Mouse (Mus musculus) heart, embryonic 10.5 days (tissue): Measurements from ENCODE around the gene Stt3b. TPM values are rescaled to one million over a fixed set of nuclear protein-coding genes. Genes with fewer than 3 reads are reported as not detected.

ENCODE experiments used
- DNase-seq: peaks from one replicate; pipeline ENCODE4 v3.0.0-alpha.2; 2017; ENCODE audit warnings: low spot score
- H3K27ac ChIP-seq: fragments of 300-500 bp; sonication (generic); 2 replicates; pipeline ENCODE4 v1.5.1; 2016; ENCODE audit warnings: mild to moderate bottlenecking
- H3K27me3 ChIP-seq: fragments of 300-500 bp; sonication (generic); 2 replicates; pipeline ENCODE4 v1.6.1; 2016; ENCODE audit warnings: mild to moderate bottlenecking; ENCODE audit not compliant: poor library complexity, insufficient read depth, severe bottlenecking
- H3K36me3 ChIP-seq: fragments of 300-500 bp; sonication (generic); 2 replicates; pipeline ENCODE4 v1.6.1; 2016; ENCODE audit warnings: mild to moderate bottlenecking, moderate library complexity
- H3K4me1 ChIP-seq: fragments of 300-500 bp; sonication (generic); 2 replicates; pipeline ENCODE4 v1.6.1; 2016; ENCODE audit warnings: mild to moderate bottlenecking
- H3K4me3 ChIP-seq: fragments of 300-500 bp; sonication (generic); 2 replicates; pipeline ENCODE4 v1.5.1; 2016; ENCODE audit warnings: mild to moderate bottlenecking, moderate library complexity
- H3K9me3 ChIP-seq: fragments of 300-500 bp; sonication (generic); 2 replicates; pipeline ENCODE4 v1.6.1; 2016; ENCODE audit warnings: mild to moderate bottlenecking, moderate library complexity
- WGBS: fragments of 180-500 bp; shearing (Covaris S2); methylation state at CpG from one replicate; pipeline ENCODE4 v1.1.7; 2016; 5-methylcytosine and 5-hydroxymethylcytosine counted together
- polyA plus RNA-seq: library from polyadenylated mRNA; unstranded; fragments of >200 nt; fragmentation: Nextera tagmentation; extraction: Ambion mirVana; gene quantifications from 2 replicates; pipeline ENCODE4 v1.2.1, GENCODE M21; 2016

The Stt3b gene
- polyA plus RNA-seq, 1 experiment from 2014 or later, result 101 TPM

GRCm38 (mm10) chr9:115192890-115193289 lies 117.3 kb downstream of the Stt3b start:
- Histone ChIP-seq H3K9me3 (no peaks in the 10 kb centered on the region), H3K27ac (no peak overlapping the region), H3K4me3 (no peak overlapping the region), H3K4me1 (peaks cover 23% of the 10 kb centered on the region), H3K36me3 (no peaks in the 10 kb centered on the region), H3K27me3 (no peaks in the 10 kb centered on the region)
- 68% methylated on average over 3 of the region's 3 CpGs for WGBS
- DNase-seq, result no peak
